Mouse (Mus musculus): ENCODE measurements at regions not wholly inside any gene's neighbourhood (a gene's known extent, or its start where the extent isn't known, plus 50 kb on each side); places are given as distances from the start of the nearest gene placed in this dataset.

- DNase-seq (ENCODE audit: low read depth, low spot score): no peak
Observed at GRCm38 (mm10) chr17:41990804-41991203, 324.9 kb upstream of the Ptchd4 start.

DNA sequence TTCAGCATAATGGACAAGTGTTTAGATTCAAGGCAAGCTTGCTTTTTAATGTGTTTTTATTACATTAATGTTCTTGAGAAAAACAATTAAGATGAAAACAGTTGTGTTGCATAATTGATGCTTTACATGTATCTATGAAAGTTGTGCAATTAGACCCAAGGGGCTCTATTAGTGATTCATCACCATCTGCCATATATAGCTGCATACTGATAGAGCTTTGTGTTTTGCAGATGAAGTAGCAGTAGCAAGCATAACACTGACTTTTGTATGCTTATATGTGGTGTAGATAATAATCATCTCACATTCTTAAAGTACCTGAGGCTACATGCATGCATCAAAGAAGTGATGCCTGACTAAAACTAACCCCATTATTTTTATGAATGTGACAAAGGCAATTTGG is 307.3 kb upstream of the Ptchd4 start:
- no peak for DNase-seq (ENCODE audit: low read depth, low spot score)

DNA sequence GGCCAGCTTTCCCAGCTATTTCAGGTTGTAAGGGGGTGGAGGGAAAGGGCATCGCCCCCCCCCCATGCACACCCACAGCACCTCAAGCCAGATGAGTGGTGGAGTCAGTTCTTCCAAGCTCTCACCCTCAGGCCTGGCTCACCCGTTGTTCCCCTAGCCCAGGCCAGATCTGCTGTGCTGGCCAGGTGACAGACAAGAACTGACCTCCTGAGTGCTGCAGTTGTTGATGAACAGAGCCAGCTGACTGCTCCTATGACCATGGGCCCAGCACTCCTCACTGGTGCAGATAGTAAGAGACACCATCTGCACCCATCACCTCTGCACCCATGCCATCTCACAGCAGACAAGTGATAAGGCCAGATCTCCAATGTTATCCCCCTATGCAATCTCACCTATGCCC is 291.5 kb upstream of the Ptchd4 start:
- DNase-seq (ENCODE audit: low read depth, low spot score): no peak

DNA sequence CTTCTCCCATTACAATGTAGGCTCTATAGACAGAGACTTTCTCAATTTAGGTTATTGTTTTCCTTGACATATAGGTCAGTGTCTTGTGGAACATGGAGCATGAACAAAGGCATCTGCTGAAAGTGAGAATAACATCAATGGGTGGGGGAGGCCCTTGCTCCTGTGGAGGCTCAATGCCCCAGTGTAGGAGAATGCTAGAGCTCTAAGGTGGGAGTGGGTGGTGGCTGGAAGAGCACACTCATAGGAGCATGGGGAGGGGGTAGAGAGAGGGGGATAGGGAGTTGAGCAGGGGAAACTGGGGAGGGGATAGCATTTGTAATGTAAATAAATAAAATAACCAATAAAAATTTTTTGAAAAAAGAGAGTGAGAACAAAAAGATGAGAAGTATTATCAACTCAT is 288.5 kb upstream of the Ptchd4 start:
- DNase-seq (ENCODE audit: low read depth, low spot score): peak; percentile 9

DNA sequence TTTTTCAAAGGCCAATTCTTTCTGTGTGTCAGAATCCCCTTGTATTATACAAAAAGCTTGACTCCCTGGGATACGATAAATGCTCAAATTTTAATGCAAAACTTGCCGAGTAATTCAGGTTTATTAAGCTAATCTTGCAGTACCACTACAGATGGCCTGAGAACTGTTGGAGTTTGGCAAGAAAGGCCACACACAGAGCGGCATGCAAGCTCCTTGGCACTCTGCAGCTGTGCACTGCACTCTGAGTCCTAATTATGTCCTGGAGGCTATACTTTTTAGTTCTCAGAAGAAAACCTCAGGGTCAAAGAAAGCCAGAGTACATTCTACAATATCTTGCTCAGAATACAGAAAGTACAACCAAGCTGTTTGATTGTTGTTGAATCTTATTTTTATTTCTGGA is 286.3 kb upstream of the Ptchd4 start:
- no peak for DNase-seq (ENCODE audit: low read depth, low spot score)

DNA sequence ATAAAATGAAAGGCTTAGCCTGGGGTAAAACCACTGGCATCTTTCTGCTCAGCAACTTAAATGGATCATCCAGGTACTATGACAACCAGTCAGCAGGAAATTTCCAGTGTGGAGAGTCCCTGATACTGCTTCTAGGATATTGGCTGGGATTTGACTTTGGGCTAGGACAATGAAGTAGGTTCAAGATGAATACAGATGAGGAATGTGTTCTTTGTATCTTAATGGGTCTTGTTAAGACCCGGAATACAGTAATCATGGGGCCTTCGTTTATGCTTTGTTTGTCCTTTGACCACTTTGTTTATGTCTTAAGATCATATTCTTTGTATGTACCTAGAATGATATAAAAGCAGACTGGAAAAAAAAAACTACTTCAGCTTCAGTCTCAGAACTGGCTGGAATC is 278.7 kb upstream of the Ptchd4 start:
- DNase-seq (ENCODE audit: low read depth, low spot score): peak; percentile 58

- no peak for DNase-seq (ENCODE audit: low read depth, low spot score)
Observed at GRCm38 (mm10) chr17:42049779-42050515, 265.8 kb upstream of the Ptchd4 start.

DNA sequence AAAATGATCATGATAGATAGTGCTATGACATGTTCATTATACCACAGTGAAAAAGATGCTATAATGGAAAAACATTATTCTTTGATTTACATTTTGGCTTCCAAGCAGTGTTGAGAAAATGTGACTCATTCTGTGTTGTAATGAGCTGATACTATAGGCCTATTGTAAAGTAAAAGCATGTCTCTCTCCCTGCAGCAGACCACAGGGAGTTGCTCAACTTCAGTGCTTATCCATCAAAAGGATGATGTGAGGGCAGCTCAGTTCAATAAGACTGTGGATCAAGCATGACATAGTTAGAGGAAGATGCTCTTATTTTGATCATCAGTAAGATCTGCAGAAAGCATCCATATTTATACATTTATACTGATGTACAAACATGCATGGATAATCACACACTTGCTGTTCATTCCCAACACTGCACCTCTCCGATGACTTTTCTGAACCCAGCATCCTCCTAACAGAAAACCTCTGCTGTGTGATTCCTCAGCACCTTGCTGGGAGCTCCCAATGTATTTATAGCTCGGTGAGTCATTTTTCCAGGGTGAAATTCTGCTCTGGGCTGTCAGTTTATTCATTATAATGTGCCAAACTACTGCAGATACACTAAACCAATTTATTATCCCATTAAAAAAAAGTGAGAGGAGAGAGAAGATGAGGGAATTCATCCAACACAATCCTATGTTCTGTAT is 224.8 kb upstream of the Ptchd4 start:
- DNase-seq (ENCODE audit: low read depth, low spot score): no peak

GRCm38 (mm10) chr17:42113684-42114083 is 202.1 kb upstream of the Ptchd4 start:
- no peak for DNase-seq (ENCODE audit: low read depth, low spot score)

- no peak for DNase-seq (ENCODE audit: low read depth, low spot score)
Observed at GRCm38 (mm10) chr17:42120759-42121158, 195.0 kb upstream of the Ptchd4 start.

- DNase-seq (ENCODE audit: low read depth, low spot score): no peak
Observed at GRCm38 (mm10) chr17:42126488-42127237, 189.1 kb upstream of the Ptchd4 start.

DNA sequence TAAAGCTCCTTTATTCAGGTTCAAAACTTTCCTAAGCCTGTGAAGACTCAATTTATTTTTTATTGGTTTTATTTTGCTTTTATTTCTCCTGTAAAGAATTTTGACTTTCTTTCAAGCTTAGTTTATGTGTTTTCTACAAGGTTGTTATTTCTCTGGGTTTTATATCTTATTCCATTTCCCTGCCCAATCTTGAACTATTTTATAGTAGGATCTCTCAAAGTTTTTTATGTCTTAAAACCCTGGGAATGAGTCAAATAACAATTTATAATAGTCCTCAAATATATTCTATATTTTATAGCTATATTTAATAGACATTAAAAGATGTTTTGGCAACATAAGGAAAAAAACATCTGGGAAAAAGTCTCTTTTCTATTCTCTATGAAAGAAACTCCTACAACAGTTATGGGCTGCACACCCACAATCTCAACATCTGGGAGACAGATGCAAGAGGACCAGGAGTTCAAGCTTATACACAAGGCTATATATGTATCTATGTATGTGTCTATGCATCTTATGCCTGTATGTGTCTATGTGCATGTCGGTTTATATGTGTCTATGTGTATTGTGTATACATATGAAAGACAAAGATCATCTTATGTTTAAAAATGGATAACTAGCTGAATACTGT is 146.2 kb upstream of the Ptchd4 start:
- no peak for DNase-seq (ENCODE audit: low read depth, low spot score)

GRCm38 (mm10) chr17:42188531-42188930 is 127.2 kb upstream of the Ptchd4 start:
- DNase-seq (ENCODE audit: low read depth, low spot score): no peak

- peak; percentile 15 for DNase-seq (ENCODE audit: low read depth, low spot score)
Observed at GRCm38 (mm10) chr17:42190206-42190902, 125.4 kb upstream of the Ptchd4 start.

Measured in ZHBTc4 (cell line).